Mouse (Mus musculus): Measurements from ENCODE around the gene Acbd5.
"Not testable (repeated sequence)": the region's sequence is repeated elsewhere in the genome, so short reads cannot be mapped to it uniquely, and the experiment has no call there.

Gene Acbd5

DNA sequence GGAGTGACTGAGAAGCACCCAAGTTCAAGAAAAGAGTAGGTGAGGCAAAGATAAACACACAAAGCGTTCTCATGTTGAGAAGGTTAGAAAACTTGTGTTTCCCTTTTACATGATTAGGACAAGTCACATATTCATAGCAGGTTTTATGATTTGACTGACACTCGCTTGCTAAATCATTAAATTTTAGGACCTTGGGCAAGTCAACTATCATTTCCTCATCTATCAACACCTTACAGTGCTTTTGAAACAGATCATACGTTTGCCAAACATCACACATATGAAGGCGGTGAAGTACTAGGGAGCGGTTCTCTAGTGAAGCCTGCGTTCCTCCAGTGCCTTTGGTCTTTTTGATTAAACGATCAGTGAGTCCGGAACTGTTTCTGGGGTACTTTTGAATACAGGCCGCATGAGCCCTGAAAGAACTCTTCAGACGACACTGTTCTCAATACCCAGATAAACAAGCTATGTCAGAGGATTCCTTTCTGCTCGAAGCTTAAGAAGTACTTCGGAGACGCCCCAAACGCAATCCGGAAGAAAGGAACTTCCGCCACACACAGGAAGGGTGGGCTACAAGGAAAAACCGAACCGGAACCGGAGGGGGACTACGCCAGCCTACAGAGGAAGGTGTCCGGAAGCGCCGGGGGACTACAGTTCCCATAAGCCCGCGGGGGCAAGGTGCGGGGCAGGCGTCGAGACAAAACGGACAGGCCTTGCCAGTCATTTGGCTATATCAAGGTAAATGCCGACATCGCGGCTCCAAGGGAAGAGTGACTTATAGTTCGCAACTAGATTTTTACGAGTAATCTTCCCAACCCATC lies at the start of gene Acbd5:
Gene Acbd5 (plus strand): TSS at position 616 of the 818 bp plus-strand sequence.
- DNase-seq: peak; percentile 95 to 96

GRCm38 (mm10) chr2:23019170-23019569 lies 48.8 kb upstream of the Acbd5 start:
- DNase-seq: no peak

DNA sequence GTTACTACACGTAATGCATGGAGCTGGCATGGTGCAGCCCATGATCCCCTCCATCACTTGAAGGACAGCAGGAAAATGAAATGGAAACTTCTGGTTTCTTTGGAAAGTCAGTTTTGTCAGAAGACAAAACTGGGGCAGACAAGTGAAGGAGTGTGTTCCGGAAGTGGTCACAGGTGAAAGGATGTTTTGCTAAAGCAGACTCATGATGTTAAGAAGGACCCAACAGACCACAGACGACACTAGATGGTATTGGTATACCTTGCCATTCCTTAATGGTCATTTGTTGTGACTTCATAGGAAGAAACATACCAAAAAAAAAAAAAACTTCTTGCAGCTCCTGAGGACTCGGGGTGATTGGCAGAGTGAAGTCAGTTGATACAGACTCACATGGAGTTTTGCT lies 46.6 kb upstream of the Acbd5 start:
- no peak for DNase-seq

DNA sequence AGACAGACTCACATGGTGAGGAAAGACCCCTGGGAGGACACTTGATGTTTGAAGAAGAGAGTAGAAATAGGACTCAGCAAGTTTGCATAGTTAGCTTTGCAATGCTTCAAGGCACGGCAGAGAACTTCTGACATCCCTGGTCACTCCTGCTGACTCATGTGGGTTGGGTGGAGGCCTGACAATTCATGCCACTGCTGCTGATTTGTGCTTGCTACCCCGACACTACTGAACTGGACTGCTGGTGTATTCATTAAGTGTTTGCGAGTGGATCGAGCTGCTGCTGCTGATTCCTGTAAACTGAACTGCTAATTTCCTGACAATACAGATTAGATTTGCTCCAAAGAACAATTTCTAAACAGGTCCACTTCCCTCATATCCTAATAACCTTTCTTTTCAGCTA lies 46.2 kb upstream of the Acbd5 start:
- no peak for DNase-seq

DNA sequence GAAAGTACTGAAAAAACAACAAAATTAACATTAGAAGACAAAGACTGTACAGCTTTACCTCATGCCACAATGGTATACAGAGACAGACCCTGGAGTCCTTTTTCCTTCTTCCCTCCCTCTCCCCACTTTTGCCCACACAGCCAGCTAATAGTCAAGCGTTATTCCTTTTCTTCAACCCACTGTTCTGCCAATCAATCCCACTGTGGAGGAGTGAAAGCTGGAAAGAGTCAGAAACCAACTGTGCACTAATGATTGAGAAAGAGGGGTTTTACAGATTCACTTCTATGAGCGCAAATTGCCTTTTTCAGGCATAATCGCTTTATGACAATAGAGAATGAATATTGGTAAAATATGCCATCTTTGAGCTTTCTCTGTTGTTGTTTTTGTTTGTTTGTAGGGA lies 44.9 kb upstream of the Acbd5 start:
- no peak for DNase-seq

DNA sequence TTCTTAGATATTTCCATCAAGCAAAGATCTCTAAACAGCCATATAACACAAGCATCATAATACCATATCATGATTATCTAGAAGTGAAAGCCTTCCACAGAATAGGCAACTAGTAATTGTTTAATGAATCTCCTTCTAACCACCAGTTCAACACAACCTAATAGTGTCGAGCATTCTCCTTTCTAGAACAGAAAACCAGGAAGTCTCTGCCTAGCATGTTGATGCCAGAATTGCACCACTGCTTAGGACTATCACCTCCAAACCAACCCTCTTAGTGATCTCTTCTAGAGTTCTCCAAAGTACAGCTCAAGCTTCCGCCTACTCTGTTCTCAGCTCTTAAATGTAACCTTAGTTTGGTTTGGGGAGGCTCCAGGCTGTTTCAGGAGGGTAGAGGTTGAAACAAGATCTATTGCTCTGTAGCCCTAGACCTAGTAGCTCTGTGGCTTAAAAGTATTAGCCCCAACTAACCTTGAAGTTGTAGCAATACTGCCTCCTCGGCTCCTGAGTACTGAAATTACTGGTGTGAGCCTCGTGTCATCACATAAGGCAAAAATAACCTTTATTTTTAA lies 44.2 kb upstream of the Acbd5 start:
- no peak for DNase-seq

- no peak for DNase-seq
Observed at GRCm38 (mm10) chr2:23026379-23026778, 41.6 kb upstream of the Acbd5 start.

- DNase-seq: no peak
Observed at GRCm38 (mm10) chr2:23028826-23029225, 39.1 kb upstream of the Acbd5 start.

DNA sequence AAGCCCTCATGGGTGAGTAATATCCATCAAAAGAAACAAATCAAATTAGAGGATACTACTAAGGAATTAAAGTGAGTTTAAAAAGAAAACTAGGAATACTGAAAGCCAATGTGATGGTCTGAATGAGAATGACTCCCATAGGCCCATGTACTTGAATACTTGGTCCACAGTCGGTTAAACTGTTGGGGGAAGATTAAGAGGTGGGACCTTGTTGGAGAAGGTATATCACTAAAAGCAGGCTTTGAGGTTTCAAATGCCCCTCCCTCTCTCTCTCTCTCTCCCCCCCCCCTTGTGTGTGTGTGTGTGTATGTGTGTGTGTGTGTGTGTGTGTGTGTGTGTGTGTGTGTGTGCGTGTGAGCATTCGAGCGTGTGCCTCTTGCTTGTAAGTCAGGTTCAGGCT lies 37.3 kb upstream of the Acbd5 start:
- no peak for DNase-seq

DNA sequence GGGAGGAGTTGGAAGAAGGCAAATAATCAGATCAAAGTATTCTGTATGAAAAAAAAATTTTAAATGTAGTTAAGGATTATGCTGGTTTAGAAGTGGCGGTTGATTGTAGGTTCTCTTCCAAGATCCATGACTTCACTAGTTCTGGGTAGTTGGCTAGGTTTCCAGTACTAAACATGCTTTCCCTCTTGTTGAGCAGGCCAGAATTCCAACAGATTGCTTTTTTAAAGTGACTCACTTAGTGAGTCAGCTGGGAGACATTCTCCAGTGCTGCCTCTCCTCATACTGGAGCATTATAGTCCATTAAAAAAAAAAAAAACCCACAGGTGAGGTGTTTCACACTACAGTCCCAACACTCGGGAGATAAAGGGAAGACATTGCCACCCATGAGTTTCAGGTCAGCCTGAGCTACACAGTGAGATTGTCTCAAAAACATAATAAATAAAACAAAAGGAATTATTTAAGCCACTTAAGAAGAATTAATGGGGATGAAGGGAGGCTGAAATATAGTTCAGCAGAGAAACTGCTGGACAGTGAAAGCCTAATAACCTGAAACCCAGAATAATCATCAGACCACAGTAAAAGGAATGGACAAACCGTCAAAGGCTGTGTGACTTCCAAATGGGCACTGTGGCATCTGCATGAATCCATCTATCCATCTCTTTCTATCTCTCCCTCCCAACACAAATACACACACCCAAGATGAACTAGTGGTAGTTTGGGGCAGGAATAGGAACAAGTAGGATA lies 33.1 kb upstream of the Acbd5 start:
- no peak for DNase-seq

- no peak for DNase-seq
Observed at GRCm38 (mm10) chr2:23035467-23035866, 32.5 kb upstream of the Acbd5 start.

GRCm38 (mm10) chr2:23039082-23040000 lies 28.6 kb upstream of the Acbd5 start:
- DNase-seq: no peak

DNA sequence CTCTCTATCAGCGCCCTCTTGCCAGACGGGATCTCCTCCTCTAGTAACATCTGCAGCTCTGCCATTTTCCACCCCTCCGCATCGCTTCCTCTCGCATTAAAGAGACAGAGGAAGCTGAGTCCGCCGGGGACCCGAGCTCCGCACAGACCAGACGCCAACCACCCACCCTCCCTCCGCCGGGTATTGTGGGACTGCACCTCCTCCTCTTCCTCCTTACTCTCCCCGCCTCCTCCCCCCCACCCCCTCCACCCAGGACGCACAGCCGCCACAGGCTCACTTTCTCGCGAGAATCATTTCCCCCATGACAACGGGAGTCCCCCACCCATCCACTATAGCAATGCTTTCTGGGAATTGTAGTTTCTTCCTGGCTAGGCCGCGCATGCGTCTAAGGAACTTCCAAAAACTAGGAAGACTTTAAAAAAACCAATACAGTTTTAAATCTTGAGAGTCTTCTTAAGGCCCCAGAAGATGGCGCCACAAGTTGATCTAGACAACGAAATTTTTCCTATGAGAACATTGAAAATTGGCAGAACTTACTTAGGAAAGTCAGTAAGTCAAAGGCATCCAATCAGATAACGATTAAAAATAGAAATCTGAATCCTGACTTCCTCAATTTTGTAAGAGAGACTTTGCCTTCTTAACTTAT lies 27.8 kb upstream of the Acbd5 start, which contains the start of gene Abi1:
Gene Abi1 (minus strand): TSS at position 241 of the 646 bp plus-strand sequence.
- peak; percentile 91 for DNase-seq

GRCm38 (mm10) chr2:23040690-23041089 lies 27.3 kb upstream of the Acbd5 start:
- not testable (repeated sequence) for DNase-seq

DNA sequence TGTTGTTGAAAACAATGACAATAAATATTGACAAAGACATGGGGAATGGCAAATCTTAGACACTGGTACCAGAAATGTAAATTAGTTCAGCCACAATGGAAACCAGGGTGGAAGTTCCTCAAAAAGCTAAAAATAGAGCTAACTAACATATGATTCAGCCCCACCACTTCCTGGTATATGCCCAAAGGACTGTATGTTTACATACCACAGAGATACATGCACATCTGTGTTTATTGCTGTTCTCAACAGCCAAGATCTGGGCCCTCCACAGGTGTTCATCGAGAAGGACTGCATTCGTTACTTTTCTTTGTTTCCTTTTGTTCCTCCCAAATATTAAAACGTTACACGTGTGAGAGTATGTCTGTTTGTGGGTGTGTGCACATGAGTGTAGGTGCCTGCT lies 26.5 kb upstream of the Acbd5 start:
- DNase-seq: no peak

GRCm38 (mm10) chr2:23042189-23042588 lies 25.8 kb upstream of the Acbd5 start:
- DNase-seq: no peak

DNA sequence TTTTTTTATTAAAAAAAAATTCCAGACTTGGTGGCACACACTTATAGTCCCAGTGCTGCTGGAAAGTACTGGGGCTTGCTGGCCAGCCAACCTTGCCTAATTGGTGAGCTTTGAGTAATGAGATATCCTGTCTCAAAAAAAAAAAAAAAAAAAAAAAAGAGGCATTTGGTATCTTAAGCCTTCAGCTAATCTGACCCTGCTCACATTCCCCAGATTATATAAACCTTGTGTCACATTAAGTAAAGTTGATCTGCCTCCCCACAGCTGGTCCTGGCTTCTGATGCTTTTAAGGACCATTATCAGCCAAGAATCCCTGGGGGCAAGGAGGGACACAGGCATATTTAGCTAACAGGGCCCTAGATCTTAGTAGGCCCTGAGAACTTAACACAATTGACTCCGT lies 22.3 kb upstream of the Acbd5 start:
- no peak for DNase-seq

DNA sequence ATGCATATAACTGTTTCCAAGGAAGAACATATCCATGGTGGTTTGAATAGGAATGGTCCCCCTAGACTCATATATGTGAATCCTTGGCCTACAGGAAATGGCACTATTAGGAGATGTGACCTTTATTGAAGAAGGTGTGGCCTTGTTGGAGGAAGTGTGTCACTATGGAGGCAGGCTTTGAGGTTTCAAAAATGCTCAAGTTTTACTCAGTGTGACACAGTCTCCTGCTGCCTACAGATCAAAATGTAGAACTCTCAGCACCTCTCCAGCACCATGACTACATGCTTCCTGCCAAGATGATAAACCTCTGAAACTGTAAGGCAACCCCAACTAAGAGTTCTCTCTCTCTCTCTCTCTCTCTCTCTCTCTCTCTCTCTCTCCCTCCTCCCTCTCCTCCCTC lies 20.0 kb upstream of the Acbd5 start:
- no peak for DNase-seq

DNA sequence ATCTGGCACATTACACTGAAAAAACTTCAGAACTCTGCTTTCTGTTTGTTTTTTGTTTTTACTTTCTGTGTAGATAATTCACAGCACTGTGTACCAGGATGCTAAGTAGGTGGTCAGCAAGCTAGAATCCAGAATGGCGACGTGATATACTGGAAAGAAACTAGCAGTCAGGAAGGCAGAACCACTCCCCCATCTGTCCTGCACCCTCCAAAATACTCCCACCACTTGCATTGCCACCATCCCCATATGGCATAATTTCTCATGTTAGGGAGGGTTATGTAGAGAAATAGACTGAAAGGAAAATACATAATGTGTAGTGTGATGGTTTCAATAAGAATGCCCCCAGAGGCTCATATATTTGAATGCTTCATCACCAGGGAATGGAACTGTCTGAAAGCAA lies 16.1 kb upstream of the Acbd5 start:
- no peak for DNase-seq

GRCm38 (mm10) chr2:23052523-23052922 lies 15.4 kb upstream of the Acbd5 start:
- no peak for DNase-seq

- DNase-seq: no peak
Observed at GRCm38 (mm10) chr2:23068370-23068737, 387 bp downstream of the Acbd5 start.

Measured in cerebellum, postnatal 14 days (tissue).